In the genomic region with DNA sequence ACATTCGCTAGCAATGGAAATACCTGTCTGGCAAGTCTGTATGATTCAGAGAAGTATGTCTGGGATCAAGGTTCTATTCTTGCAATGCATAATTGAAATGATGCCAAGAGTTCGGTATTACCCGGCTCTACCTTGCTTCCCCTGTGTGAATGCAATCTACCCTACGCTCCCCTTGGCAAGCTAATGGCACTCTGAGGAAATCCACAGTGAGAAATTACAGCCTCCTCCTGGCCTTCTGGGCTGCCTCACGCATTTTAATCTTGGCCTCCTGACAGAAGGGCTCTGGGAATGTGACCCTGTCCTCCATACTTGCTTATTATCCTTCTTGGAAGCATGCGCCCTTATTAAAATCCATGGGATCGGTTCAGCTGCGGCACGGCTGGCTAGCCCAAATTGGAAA, we compare ENCODE assay signal across 12 mouse cellular contexts.
A peak's percentile ranks its signal among the peaks of the same experiment; 100 is the strongest.
DNase-seq lines count a peak whose midpoint lies in the region; ATAC-seq and TF ChIP-seq lines count a peak whose summit lies in the region.
"Had no signal": no experiment of that assay in that cellular context is flagged by ENCODE, and none has a peak within 500 bp of the region (broad histone marks: within the 10 kb centered on the region; RNA-seq: fewer than 3 reads in every experiment).

No protein-coding gene starts in this region.

- no peaks in the 10 kb centered on the region for H3K36me3 ChIP-seq in forebrain, embryonic 13.5 days (ENCODE audit: poor library complexity, severe bottlenecking)
- H3K36me3 ChIP-seq in forebrain, embryonic 12.5 days (replicated peaks) = no peaks in the 10 kb centered on the region
- H3K36me3 ChIP-seq in kidney, embryonic 16.5 days (ENCODE audit: insufficient read depth, low read length) = 0 out of 2 replicates have a peak, but pooled peaks cover 3% of the 10 kb centered on the region
- H3K36me3 ChIP-seq in hindbrain, embryonic 14.5 days (replicated peaks; ENCODE audit: control insufficient read depth, insufficient read depth) = no peaks in the 10 kb centered on the region
- H3K36me3 ChIP-seq: neural tube, embryonic 13.5 days had no signal

- no peak overlapping the region for H3K27ac ChIP-seq in forebrain, embryonic 13.5 days
- H3K27ac ChIP-seq in forebrain, embryonic 12.5 days = no peak overlapping the region
- no peak overlapping the region for H3K27ac ChIP-seq in kidney, embryonic 16.5 days (ENCODE audit: low read length)
- peak overlapping the region; percentile 28; the same call in 1 of the 2 replicates for H3K27ac ChIP-seq in hindbrain, embryonic 14.5 days
- H3K27ac ChIP-seq: neural tube, embryonic 13.5 days had no signal

- peak; percentile 27 for DNase-seq in kidney, postnatal 14 days
- DNase-seq in brain, embryonic 14.5 days (ENCODE audit: low read depth) = peak; percentile 74
- DNase-seq in hindbrain, embryonic 14.5 days (ENCODE audit: low spot score) = no peak
- DNase-seq in thymus, adult 18-20 months = no peak
- no peak for DNase-seq in urinary bladder, adult 2 months (ENCODE audit: low spot score)
- DNase-seq: cerebellum, adult 9-11 months; spleen, adult 18-20 months had no signal

- no peak for TF ChIP-seq CTCF in brain, embryonic 14.5 days (IDR thresholded peaks at IDR 0.05; ENCODE audit: borderline replicate concordance, extremely low read depth, insufficient read depth, insufficient read length)

- H3K4me2 ChIP-seq in forebrain, embryonic 13.5 days = no peak overlapping the region
- no peak overlapping the region for H3K4me2 ChIP-seq in forebrain, embryonic 12.5 days
- H3K4me2 ChIP-seq in kidney, embryonic 16.5 days (replicated peaks; ENCODE audit: low read depth, low read length) = no peak overlapping the region
- H3K4me2 ChIP-seq in hindbrain, embryonic 14.5 days (replicated peaks) = no peak overlapping the region
- H3K4me2 ChIP-seq: neural tube, embryonic 13.5 days had no signal

- TF ChIP-seq POLR2A in brain, embryonic 14.5 days (IDR thresholded peaks at IDR 0.05; ENCODE audit: borderline replicate concordance, extremely low read depth, insufficient read depth, insufficient read length, poor library complexity, severe bottlenecking) = no peak

- H3K4me1 ChIP-seq in forebrain, embryonic 13.5 days = peaks cover 13% of the 10 kb centered on the region
- peaks cover 6% of the 10 kb centered on the region for H3K4me1 ChIP-seq in forebrain, embryonic 12.5 days
- peaks cover 11% of the 10 kb centered on the region for H3K4me1 ChIP-seq in kidney, embryonic 16.5 days (ENCODE audit: insufficient read depth, low read length)
- peaks cover 24% of the 10 kb centered on the region; the same call in 1 of the 2 replicates for H3K4me1 ChIP-seq in hindbrain, embryonic 14.5 days (replicated peaks; ENCODE audit: control insufficient read depth, insufficient read depth, low read length)

- WGBS in forebrain, embryonic 13.5 days = 67% methylated on average over 9 of the region's 9 CpGs
- 86% methylated on average over 9 of the region's 9 CpGs for WGBS in forebrain, embryonic 12.5 days
- 67% methylated on average over 9 of the region's 9 CpGs for WGBS in kidney, embryonic 16.5 days
- 41% methylated on average over 9 of the region's 9 CpGs for WGBS in hindbrain, embryonic 14.5 days

- no peaks in the 10 kb centered on the region for H3K9me3 ChIP-seq in forebrain, embryonic 13.5 days (replicated peaks)
- no peaks in the 10 kb centered on the region for H3K9me3 ChIP-seq in forebrain, embryonic 12.5 days
- no peaks in the 10 kb centered on the region for H3K9me3 ChIP-seq in kidney, embryonic 16.5 days (ENCODE audit: low read length)
- H3K9me3 ChIP-seq in hindbrain, embryonic 14.5 days (ENCODE audit: control insufficient read depth, low read length) = no peaks in the 10 kb centered on the region
- H3K9me3 ChIP-seq: neural tube, embryonic 13.5 days had no signal

- no peak overlapping the region for H3K4me3 ChIP-seq in forebrain, embryonic 13.5 days
- H3K4me3 ChIP-seq in forebrain, embryonic 12.5 days (replicated peaks) = no peak overlapping the region
- no peak overlapping the region for H3K4me3 ChIP-seq in kidney, embryonic 16.5 days (ENCODE audit: low read length)
- H3K4me3 ChIP-seq in hindbrain, embryonic 14.5 days (replicated peaks; ENCODE audit: low read length) = no peak overlapping the region
- H3K4me3 ChIP-seq: neural tube, embryonic 13.5 days had no signal

- H3K9ac ChIP-seq in forebrain, embryonic 13.5 days = no peak overlapping the region
- H3K9ac ChIP-seq in forebrain, embryonic 12.5 days = no peak overlapping the region
- H3K9ac ChIP-seq in kidney, embryonic 16.5 days (replicated peaks; ENCODE audit: low read length) = no peak overlapping the region
- H3K9ac ChIP-seq in hindbrain, embryonic 14.5 days = no peak overlapping the region
- H3K9ac ChIP-seq: neural tube, embryonic 13.5 days had no signal

- peak; percentile 33; the same call in 1 of the 2 replicates for ATAC-seq in forebrain, embryonic 13.5 days
- ATAC-seq in forebrain, embryonic 12.5 days (ENCODE audit: low FRiP score) = no peak
- no peak for ATAC-seq in kidney, embryonic 16.5 days (ENCODE audit: low FRiP score, low TSS enrichment)
- no peak for ATAC-seq in hindbrain, embryonic 14.5 days (ENCODE audit: low FRiP score)
- ATAC-seq: inflammation-experienced regulatory T-cells, adult 6 months had no signal

- no peaks in the 10 kb centered on the region for H3K27me3 ChIP-seq in forebrain, embryonic 13.5 days
- no peaks in the 10 kb centered on the region for H3K27me3 ChIP-seq in forebrain, embryonic 12.5 days
- H3K27me3 ChIP-seq in kidney, embryonic 16.5 days (ENCODE audit: insufficient read depth, low read length) = no peaks in the 10 kb centered on the region
- H3K27me3 ChIP-seq in hindbrain, embryonic 14.5 days (ENCODE audit: control insufficient read depth, insufficient read depth, low read length) = no peaks in the 10 kb centered on the region
- H3K27me3 ChIP-seq: neural tube, embryonic 13.5 days had no signal

Comparison
In these comparisons a context has a peak if more than half of its experiments do, and no peak if none do; other contexts are left out.
1. DNase-seq: peak in kidney, postnatal 14 days (single experiment) and brain, embryonic 14.5 days (single experiment); none in hindbrain, embryonic 14.5 days (single experiment), thymus, adult 18-20 months (0 of 2) and urinary bladder, adult 2 months (single experiment).